Mouse (Mus musculus) neural tube, embryonic 15.5 days (tissue): ENCODE data around the gene Clec2h. TPM values are rescaled to one million over a fixed set of nuclear protein-coding genes. Genes with fewer than 3 reads are reported as not detected.
"Not testable (repeated sequence)": the region's sequence is repeated elsewhere in the genome, so short reads cannot be mapped to it uniquely, and the experiment has no call there.

Experiments
- ATAC-seq: fragments of 200-750 bp; cut with Nextera tagmentation; 2 replicates; pipeline ENCODE4 v1.8.0; 2017; ENCODE audit warnings: mild to moderate bottlenecking, moderate TSS enrichment, moderate library complexity; ENCODE audit not compliant: low FRiP score
- H3K27ac ChIP-seq: fragments of 300-500 bp; sonication (generic); replicated peaks from 2 replicates; pipeline ENCODE4 v1.5.1; 2015; ENCODE audit warnings: mild to moderate bottlenecking, inconsistent platforms
- H3K27me3 ChIP-seq: fragments of 300-500 bp; sonication (generic); replicated peaks from 2 replicates; pipeline ENCODE4 v1.6.1; 2015; ENCODE audit warnings: inconsistent platforms
- H3K36me3 ChIP-seq: fragments of 300-500 bp; sonication (generic); 2 replicates; pipeline ENCODE4 v1.6.1; 2015; ENCODE audit warnings: inconsistent platforms
- H3K4me1 ChIP-seq: fragments of 300-500 bp; sonication (generic); 2 replicates; pipeline ENCODE4 v1.6.1; 2015; ENCODE audit warnings: inconsistent platforms
- H3K4me2 ChIP-seq: fragments of 300-500 bp; sonication (generic); 2 replicates; pipeline ENCODE4 v1.6.1; 2015; ENCODE audit warnings: inconsistent platforms, mild to moderate bottlenecking, moderate library complexity
- H3K4me3 ChIP-seq: fragments of 300-500 bp; sonication (generic); replicated peaks from 2 replicates; pipeline ENCODE4 v1.5.1; 2015; ENCODE audit warnings: mild to moderate bottlenecking, inconsistent platforms
- H3K9ac ChIP-seq: fragments of 300-500 bp; sonication (generic); replicated peaks from 2 replicates; pipeline ENCODE4 v1.6.1; 2015; ENCODE audit warnings: mild to moderate bottlenecking, inconsistent platforms
- H3K9me3 ChIP-seq: fragments of 300-500 bp; sonication (generic); replicated peaks from 2 replicates; pipeline ENCODE4 v1.6.1; 2016; ENCODE audit warnings: inconsistent platforms
- WGBS: fragments of 180-500 bp; shearing (Covaris S2); methylation state at CpG from one replicate; pipeline ENCODE4 v1.1.7; 2015; ENCODE audit warnings: mixed read lengths; 5-methylcytosine and 5-hydroxymethylcytosine counted together
- polyA plus RNA-seq: library from polyadenylated mRNA; unstranded; fragments of >200 nt; fragmentation: Nextera tagmentation; extraction: Ambion mirVana; gene quantifications from 2 replicates; pipeline ENCODE4 v1.2.1, GENCODE M21; 2015

Gene Clec2h
- polyA plus RNA-seq, 1 experiment from 2014 or later, result not detected

DNA sequence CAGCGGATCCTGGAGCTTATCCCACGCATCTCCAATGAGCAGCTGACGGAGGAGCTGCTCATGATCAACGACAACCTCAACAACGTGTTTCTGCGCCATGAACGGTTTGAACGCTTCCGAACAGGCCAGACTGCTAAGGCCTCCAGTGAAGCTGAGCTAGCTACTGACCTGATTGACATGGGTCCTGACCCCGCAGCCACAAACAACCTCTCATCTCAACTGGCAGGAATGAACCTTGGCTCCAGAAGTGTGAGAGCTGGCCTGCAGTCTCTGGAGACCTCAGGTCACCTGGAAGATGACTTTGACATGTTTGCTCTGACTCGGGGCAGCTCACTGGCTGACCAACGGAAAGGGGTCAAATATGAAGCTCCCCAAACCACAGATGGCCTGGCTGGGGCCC lies 16.5 kb upstream of the Clec2h start:
- not testable (repeated sequence) for H3K27ac ChIP-seq, H3K9ac ChIP-seq, H3K4me3 ChIP-seq, H3K36me3 ChIP-seq, H3K9me3 ChIP-seq, H3K4me2 ChIP-seq, H3K27me3 ChIP-seq, H3K4me1 ChIP-seq, ATAC-seq
- 95% methylated on average over 12 of the region's 12 CpGs for WGBS

DNA sequence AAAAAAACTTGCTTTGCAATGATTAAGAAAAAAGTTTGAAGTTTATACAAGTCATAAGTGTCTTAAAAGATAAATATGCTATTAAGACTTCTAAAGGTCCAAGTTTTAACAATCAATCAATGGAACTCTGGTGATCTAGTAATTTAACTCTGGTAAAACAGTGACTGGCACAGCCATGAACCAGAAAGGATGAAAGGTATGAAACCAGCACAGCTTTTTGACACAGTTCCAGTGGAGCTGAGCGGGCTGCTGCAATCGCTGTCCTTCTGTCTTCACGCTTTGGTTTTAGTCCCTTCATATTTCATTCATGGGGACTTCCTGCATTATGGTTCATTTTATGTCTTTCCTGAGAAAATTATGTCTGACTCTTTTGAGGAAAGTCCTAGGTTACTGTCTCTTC lies 12.5 kb upstream of the Clec2h start:
- no peak for ATAC-seq

DNA sequence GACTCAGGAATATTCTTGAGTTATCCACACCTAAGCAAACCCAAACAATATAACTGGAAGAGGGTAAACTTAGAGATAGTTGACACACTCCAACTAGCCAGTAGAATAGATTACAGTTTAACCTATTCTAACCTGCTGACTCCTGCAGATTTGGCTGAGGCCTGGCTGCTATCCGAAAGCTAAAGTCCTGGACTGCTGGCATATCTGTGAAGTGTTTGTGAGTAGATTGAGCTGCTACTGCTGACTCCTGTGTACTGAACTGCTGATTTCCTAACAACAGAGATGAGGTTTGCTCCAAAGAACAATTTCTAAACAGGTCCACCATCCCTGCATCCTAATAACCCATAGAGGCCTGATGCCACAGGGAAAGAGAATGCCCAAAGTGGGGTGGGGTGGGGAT lies 12.0 kb upstream of the Clec2h start:
- H3K36me3 ChIP-seq, result no peaks in the 10 kb centered on the region
- H3K9ac ChIP-seq, result no peak overlapping the region
- H3K4me1 ChIP-seq, result no peaks in the 10 kb centered on the region
- no peak overlapping the region for H3K4me3 ChIP-seq
- H3K27me3 ChIP-seq, result no peaks in the 10 kb centered on the region
- H3K9me3 ChIP-seq, result no peaks in the 10 kb centered on the region
- WGBS, result 98% methylated on average over 1 of the region's 1 CpGs
- ATAC-seq, result no peak
- H3K4me2 ChIP-seq, result no peak overlapping the region
- no peak overlapping the region for H3K27ac ChIP-seq

More for the DNA sequence above, 12.5 kb upstream of the Clec2h start:
- Histone ChIP-seq H3K4me2 (no peak overlapping the region), H3K27ac (no peak overlapping the region), H3K4me3 (no peak overlapping the region), H3K27me3 (no peaks in the 10 kb centered on the region), H3K9me3 (no peaks in the 10 kb centered on the region), H3K36me3 (no peaks in the 10 kb centered on the region), H3K9ac (no peak overlapping the region), H3K4me1 (no peaks in the 10 kb centered on the region)
- WGBS, result 90% methylated on average over 3 of the region's 3 CpGs

DNA sequence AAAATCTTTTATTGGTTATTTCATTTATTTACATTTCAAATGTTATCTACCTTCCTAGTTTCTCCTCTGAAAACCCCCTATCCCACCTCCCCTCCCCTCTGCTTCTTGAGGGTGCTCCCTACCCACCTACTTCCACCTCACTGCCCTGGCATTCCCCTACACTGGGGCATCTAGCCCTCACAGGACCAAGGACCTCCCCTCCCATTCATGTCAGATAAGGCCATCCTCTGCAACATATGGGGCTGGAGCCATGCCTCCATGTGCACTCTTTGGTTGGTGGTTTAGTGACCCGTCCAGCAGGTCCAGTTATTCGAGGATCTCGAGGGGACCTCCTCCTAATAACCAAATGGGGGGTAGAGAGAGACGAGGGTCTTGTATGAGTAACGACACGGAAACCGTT lies 11.4 kb upstream of the Clec2h start:
- H3K4me3 ChIP-seq, ATAC-seq, H3K4me2 ChIP-seq, H3K36me3 ChIP-seq, H3K9me3 ChIP-seq, H3K27me3 ChIP-seq, H3K4me1 ChIP-seq, H3K9ac ChIP-seq, H3K27ac ChIP-seq: not testable (repeated sequence)
- WGBS, result 84% methylated on average over 7 of the region's 7 CpGs

DNA sequence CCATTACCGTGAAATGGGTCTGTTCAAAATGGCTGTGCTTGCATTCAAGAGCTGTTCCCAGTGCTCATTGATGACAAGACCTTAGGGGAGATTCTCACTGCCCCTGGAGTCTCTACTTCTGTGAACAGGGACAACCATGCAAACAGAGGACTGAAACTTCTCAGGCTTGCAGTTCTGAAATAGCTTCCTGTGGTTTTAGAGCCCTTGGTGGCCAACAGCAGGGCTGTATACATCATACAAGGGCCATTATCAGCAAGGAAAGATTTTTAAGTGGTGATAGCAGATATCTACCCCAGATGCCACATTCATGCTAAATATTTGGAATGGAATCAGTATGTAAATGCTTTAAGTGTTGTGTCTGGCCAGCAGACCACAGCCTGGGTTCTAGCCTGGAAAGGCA lies 9.2 kb upstream of the Clec2h start:
- no peak overlapping the region for H3K9ac ChIP-seq
- ATAC-seq, result no peak
- H3K36me3 ChIP-seq, result no peaks in the 10 kb centered on the region
- no peaks in the 10 kb centered on the region for H3K4me1 ChIP-seq
- H3K9me3 ChIP-seq, result no peaks in the 10 kb centered on the region
- H3K27me3 ChIP-seq, result no peaks in the 10 kb centered on the region
- WGBS, result 97% methylated on average over 1 of the region's 1 CpGs
- H3K27ac ChIP-seq, result no peak overlapping the region
- H3K4me2 ChIP-seq, result no peak overlapping the region
- H3K4me3 ChIP-seq, result no peak overlapping the region

DNA sequence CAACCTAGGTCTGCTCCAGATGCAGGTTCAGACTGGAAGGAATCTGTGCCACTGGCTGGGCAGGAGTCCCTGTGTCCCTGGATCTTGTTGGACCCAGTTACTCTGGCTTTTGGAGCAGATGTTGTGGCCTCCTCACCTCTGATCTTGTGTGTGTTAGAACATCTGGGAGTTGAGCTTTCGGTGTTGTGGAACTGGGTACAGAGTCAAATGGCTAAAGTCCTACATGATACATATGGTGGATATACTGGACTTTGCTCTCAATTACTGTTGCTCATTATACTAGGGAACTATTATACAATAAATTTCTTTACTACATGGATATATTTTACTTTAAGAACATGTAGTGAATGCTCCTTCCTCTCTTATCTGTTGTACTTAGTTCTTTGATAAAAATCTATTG lies 936 bp upstream of the Clec2h start:
- Histone ChIP-seq H3K4me2 (no peak overlapping the region), H3K36me3 (no peaks in the 10 kb centered on the region), H3K9me3 (no peaks in the 10 kb centered on the region), H3K9ac (no peak overlapping the region), H3K27me3 (no peaks in the 10 kb centered on the region), H3K27ac (no peak overlapping the region), H3K4me1 (no peaks in the 10 kb centered on the region), H3K4me3 (no peak overlapping the region)
- WGBS, result 97% methylated on average over 1 of the region's 1 CpGs
- no peak for ATAC-seq

DNA sequence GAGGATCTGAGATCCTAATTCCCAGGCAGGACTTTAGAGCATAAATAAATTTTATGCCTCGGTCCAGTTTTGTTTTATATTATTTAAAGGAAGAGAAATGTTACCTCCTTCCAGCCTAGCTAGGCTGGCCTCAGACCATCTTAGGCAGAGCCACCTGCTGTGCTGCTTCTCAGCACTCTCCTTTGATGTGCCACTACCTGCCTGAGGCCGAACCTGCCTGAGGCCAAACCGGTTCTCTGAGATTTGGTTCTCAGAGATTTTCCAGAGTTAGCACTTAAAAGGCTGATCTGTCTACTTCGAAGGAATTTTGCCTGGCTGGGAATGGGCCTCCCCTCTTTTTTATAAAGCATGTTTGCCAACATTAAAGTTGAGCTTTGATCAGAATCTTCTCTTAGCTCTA lies 7.8 kb downstream of the Clec2h start:
- H3K9me3 ChIP-seq, result no peaks in the 10 kb centered on the region
- no peak overlapping the region for H3K9ac ChIP-seq
- H3K4me3 ChIP-seq, result no peak overlapping the region
- no peaks in the 10 kb centered on the region for H3K36me3 ChIP-seq
- no peaks in the 10 kb centered on the region for H3K4me1 ChIP-seq
- H3K27ac ChIP-seq, result no peak overlapping the region
- 58% methylated on average over 4 of the region's 4 CpGs for WGBS
- no peak for ATAC-seq
- H3K27me3 ChIP-seq, result no peaks in the 10 kb centered on the region
- H3K4me2 ChIP-seq, result no peak overlapping the region

DNA sequence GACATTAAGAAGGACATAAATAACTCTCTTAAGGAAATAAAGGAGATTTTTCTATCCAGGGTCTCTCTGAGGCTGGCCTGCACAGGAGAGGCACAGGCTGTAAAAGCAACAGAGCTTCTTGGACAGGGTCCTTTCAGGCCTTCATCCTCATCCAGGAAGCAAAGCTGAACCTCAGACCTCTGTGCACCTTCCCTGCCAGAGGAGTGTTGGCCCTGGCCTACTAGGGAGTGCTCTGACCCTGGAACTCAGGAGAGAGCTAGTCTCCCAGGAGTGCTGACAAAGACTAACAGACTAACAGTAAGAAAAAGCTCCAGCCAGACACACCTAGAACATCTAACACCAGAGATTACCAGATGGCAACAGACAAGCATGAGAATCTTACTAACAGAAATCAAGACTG lies 17.4 kb downstream of the Clec2h start:
- no peak for ATAC-seq
- Histone ChIP-seq H3K4me1 (no peaks in the 10 kb centered on the region), H3K27me3 (no peaks in the 10 kb centered on the region), H3K4me2 (no peak overlapping the region), H3K9me3 (no peaks in the 10 kb centered on the region), H3K9ac (no peak overlapping the region), H3K27ac (no peak overlapping the region), H3K4me3 (no peak overlapping the region), H3K36me3 (no peaks in the 10 kb centered on the region)

DNA sequence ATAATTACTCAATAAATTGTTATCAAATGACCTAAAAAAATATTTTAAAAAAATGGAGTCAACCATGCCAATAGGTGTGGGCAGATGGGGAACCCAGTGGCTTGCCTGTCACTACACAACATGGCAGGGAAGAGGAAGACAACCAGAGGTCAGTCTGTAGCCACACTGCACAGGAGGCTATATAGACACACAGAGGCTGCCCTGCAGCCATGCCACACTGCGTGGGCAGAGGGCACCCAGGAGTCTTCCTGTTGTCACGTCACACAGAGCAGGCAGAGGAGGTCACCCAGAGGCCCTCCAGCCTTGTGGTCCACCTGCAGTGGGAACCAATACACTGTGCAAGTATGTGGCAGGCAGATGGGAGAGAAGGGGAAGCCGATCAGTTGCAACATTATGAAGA lies 39.5 kb downstream of the Clec2h start:
- no peak overlapping the region for H3K4me3 ChIP-seq
- no peak for ATAC-seq
- no peaks in the 10 kb centered on the region for H3K4me1 ChIP-seq
- 81% methylated on average over 3 of the region's 3 CpGs for WGBS
- H3K9ac ChIP-seq, result no peak overlapping the region
- no peak overlapping the region for H3K4me2 ChIP-seq
- H3K9me3 ChIP-seq, result no peaks in the 10 kb centered on the region
- H3K27me3 ChIP-seq, result no peaks in the 10 kb centered on the region
- no peaks in the 10 kb centered on the region for H3K36me3 ChIP-seq
- H3K27ac ChIP-seq, result no peak overlapping the region

DNA sequence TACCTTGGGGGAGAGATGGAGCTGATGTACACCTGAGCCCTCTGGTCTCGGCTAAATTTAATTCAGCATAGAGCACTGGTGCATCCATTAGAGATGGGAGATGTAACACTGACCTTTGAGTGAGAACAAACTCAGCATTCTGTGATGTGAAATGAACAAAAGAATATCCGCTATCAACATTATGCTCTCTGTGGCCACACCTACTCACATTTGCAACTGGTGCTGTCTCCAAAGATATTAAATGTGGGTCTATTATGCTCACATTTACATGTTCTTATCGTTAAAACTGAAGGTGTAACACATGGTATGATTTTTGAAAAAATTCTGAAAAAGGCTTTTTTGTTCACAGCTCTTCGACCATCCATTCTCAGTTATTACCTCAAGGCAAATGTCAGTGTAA lies 60.8 kb downstream of the Clec2h start, which contains the start of gene Klrb1:
Klrb1 (minus strand) TSS at position 101 of the 400 bp plus-strand sequence.
- H3K4me3 ChIP-seq, result no peak within 1 kb of the TSS
- 91% methylated on average over 4 of the region's 4 CpGs for WGBS
- no peaks in the 10 kb centered on the region for H3K27me3 ChIP-seq
- ATAC-seq, result no peak
- no peak within 1 kb of the TSS for H3K27ac ChIP-seq
- H3K36me3 ChIP-seq, result no peaks in the 10 kb centered on the region
- H3K4me1 ChIP-seq, result no peaks in the 10 kb centered on the region
- no peak within 1 kb of the TSS for H3K4me2 ChIP-seq
- H3K9me3 ChIP-seq, result no peaks in the 10 kb centered on the region
- H3K9ac ChIP-seq, result no peak within 1 kb of the TSS

Other genes starting within 250 kb of the Clec2h start
- 44.0 and 46.5 TPM in 2 replicates for gene Itfg2, start 237.5 kb upstream of the Clec2h start, polyA plus RNA-seq
- gene Fkbp4, start 223.7 kb upstream of the Clec2h start, polyA plus RNA-seq, result 319 and 377 TPM in 2 replicates
- 0.09 and 0.47 TPM in 2 replicates for gene Pzp, start 135.7 kb upstream of the Clec2h start, polyA plus RNA-seq
- gene A2ml1, start 80.8 kb upstream of the Clec2h start, polyA plus RNA-seq, result 3.5 and 4.8 TPM in 2 replicates
- 0.70 TPM in 1 of 2 replicates, not detected in the other for gene Klrb1a, start 38.9 kb upstream of the Clec2h start, polyA plus RNA-seq
- gene Klrb1, start 60.7 kb downstream of the Clec2h start, polyA plus RNA-seq, result 0.95 and 1.00 TPM in 2 replicates
- gene Klrb1c, start 126.8 kb downstream of the Clec2h start, polyA plus RNA-seq, result 0.09 and 0.70 TPM in 2 replicates
- gene Gm44511, start 163.9 kb downstream of the Clec2h start, polyA plus RNA-seq, result not detected in 2 replicates
- gene Klrb1b, start 163.9 kb downstream of the Clec2h start, polyA plus RNA-seq, result 0.49 TPM in 1 of 2 replicates, not detected in the other
- 0.92 TPM in 1 of 2 replicates, not detected in the other for gene Clec2i, start 225.2 kb downstream of the Clec2h start, polyA plus RNA-seq
- 0.41 and 5.9 TPM in 2 replicates for gene BC035044, start 228.7 kb downstream of the Clec2h start, polyA plus RNA-seq